Mouse (Mus musculus): ENCODE results near the gene Ccnf.

- no peak for TF ChIP-seq CTCF (IDR thresholded peaks at IDR 0.05; ENCODE audit: insufficient read depth, low read depth, low read length)
- no peak for TF ChIP-seq POLR2A (IDR thresholded peaks at IDR 0.05; ENCODE audit: insufficient read depth, low read depth, low read length)
Measured at GRCm38 (mm10) chr17:24191481-24191880, 59.8 kb downstream of the Ccnf start.
